Comparison of ENCODE assay signal across 11 mouse cellular contexts in the genomic region with DNA sequence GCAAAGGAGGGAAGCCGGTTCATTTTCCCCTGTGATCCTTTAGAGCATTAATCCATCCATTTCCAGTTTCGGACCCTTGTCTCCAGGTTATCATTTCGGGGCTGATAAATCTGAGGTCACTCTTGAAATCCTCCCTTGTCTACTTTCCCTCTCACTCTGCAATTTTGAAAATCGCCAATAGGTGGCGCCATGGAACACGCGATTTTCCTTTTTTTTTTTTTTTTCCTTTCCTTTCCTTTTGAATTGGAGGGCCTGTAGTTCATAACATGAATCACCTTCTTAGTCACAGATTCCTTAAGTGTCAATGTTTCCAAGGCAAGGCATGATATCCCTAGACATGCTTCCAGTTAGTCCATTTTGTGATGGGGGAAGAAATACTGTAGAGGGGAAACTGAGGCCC. TPM values are rescaled to one million over a fixed set of nuclear protein-coding genes. Genes with fewer than 3 reads are reported as not detected.
A peak's percentile ranks its signal among the peaks of the same experiment; 100 is the strongest.
DNase-seq lines count a peak whose midpoint lies in the region; ATAC-seq and TF ChIP-seq lines count a peak whose summit lies in the region.
"Had no signal": no experiment of that assay in that cellular context is flagged by ENCODE, and none has a peak within 500 bp of the region (broad histone marks: within the 10 kb centered on the region; RNA-seq: fewer than 3 reads in every experiment).

No protein-coding gene starts in this region.

- no peak overlapping the region for H3K27ac ChIP-seq in intestine, postnatal 0 days (ENCODE audit: low read depth, low read length)
- no peak overlapping the region for H3K27ac ChIP-seq in intestine, embryonic 16.5 days (ENCODE audit: low read length)
- H3K27ac ChIP-seq in stomach, postnatal 0 days (replicated peaks) = no peak overlapping the region
- H3K27ac ChIP-seq: heart, embryonic 13.5 days; limb, embryonic 15.5 days had no signal

- H3K9ac ChIP-seq in intestine, postnatal 0 days (ENCODE audit: low read depth, low read length) = no peak overlapping the region
- H3K9ac ChIP-seq in intestine, embryonic 16.5 days (ENCODE audit: low read depth, low read length) = no peak overlapping the region
- H3K9ac ChIP-seq in stomach, postnatal 0 days (ENCODE audit: low read length) = no peak overlapping the region
- H3K9ac ChIP-seq: heart, embryonic 13.5 days; limb, embryonic 15.5 days had no signal

- H3K4me2 ChIP-seq in intestine, postnatal 0 days (replicated peaks; ENCODE audit: low read depth) = no peak overlapping the region
- H3K4me2 ChIP-seq in intestine, embryonic 16.5 days (ENCODE audit: low read depth, low read length) = no peak overlapping the region
- no peak overlapping the region for H3K4me2 ChIP-seq in stomach, postnatal 0 days (replicated peaks; ENCODE audit: low read depth)
- H3K4me2 ChIP-seq: heart, embryonic 13.5 days; limb, embryonic 15.5 days had no signal

- H3K27me3 ChIP-seq in intestine, postnatal 0 days (replicated peaks; ENCODE audit: control insufficient read depth, insufficient read depth, low read length) = peaks cover 15% of the 10 kb centered on the region
- H3K27me3 ChIP-seq in intestine, embryonic 16.5 days (replicated peaks; ENCODE audit: control insufficient read depth, insufficient read depth, low read length) = peaks cover 26% of the 10 kb centered on the region
- peaks cover 4% of the 10 kb centered on the region; the same call in 1 of the 2 replicates for H3K27me3 ChIP-seq in stomach, postnatal 0 days (ENCODE audit: control insufficient read depth, insufficient read depth, low read length)

- peak; percentile 73 for TF ChIP-seq CTCF in intestine, postnatal 0 days (IDR thresholded peaks at IDR 0.05; ENCODE audit: low read depth)
- peak; percentile 73 for TF ChIP-seq CTCF in stomach, postnatal 0 days (IDR thresholded peaks at IDR 0.05; ENCODE audit: low read depth)

- 10% methylated on average over 7 of the region's 7 CpGs for WGBS in intestine, postnatal 0 days
- 11% methylated on average over 7 of the region's 7 CpGs for WGBS in intestine, embryonic 16.5 days
- 11% methylated on average over 7 of the region's 7 CpGs for WGBS in stomach, postnatal 0 days

- no peaks in the 10 kb centered on the region for H3K9me3 ChIP-seq in intestine, postnatal 0 days (ENCODE audit: control insufficient read depth)
- no peaks in the 10 kb centered on the region for H3K9me3 ChIP-seq in intestine, embryonic 16.5 days (ENCODE audit: control insufficient read depth, low read length)
- no peaks in the 10 kb centered on the region for H3K9me3 ChIP-seq in stomach, postnatal 0 days (ENCODE audit: control insufficient read depth, low read length)
- H3K9me3 ChIP-seq: heart, embryonic 13.5 days; limb, embryonic 15.5 days had no signal

- no peaks in the 10 kb centered on the region for H3K36me3 ChIP-seq in intestine, postnatal 0 days (ENCODE audit: control insufficient read depth, insufficient read depth)
- no peaks in the 10 kb centered on the region for H3K36me3 ChIP-seq in intestine, embryonic 16.5 days (ENCODE audit: control insufficient read depth, insufficient read depth, low read length)
- no peaks in the 10 kb centered on the region for H3K36me3 ChIP-seq in stomach, postnatal 0 days (ENCODE audit: control insufficient read depth, insufficient read depth, low read length)
- H3K36me3 ChIP-seq: heart, embryonic 13.5 days; limb, embryonic 15.5 days had no signal

- DNase-seq in adrenal gland, adult 2 months = peak; percentile 7
- DNase-seq in adrenal gland, adult 8-10 months = no peak
- DNase-seq in right cerebral cortex, postnatal 14 days = peak; percentile 62
- DNase-seq in right cerebral cortex, adult 18-20 months = no peak
- no peak for DNase-seq in stomach, postnatal 0 days (ENCODE audit: low spot score)

- TF ChIP-seq EP300 in stomach, postnatal 0 days (optimal IDR thresholded peaks at IDR 0.05) = no peak

- H3K4me3 ChIP-seq in intestine, postnatal 0 days (ENCODE audit: low read depth, low read length) = no peak overlapping the region
- no peak overlapping the region for H3K4me3 ChIP-seq in intestine, embryonic 16.5 days (ENCODE audit: low read length)
- no peak overlapping the region for H3K4me3 ChIP-seq in stomach, postnatal 0 days (ENCODE audit: low read depth, low read length)
- H3K4me3 ChIP-seq: heart, embryonic 13.5 days; limb, embryonic 15.5 days had no signal

- no peak for ATAC-seq in intestine, postnatal 0 days
- no peak for ATAC-seq in intestine, embryonic 16.5 days
- no peak for ATAC-seq in stomach, postnatal 0 days (ENCODE audit: low FRiP score, low TSS enrichment)
- ATAC-seq in frontal cortex, adult (ENCODE audit: low TSS enrichment) = no peak

- H3K4me1 ChIP-seq in intestine, postnatal 0 days (replicated peaks; ENCODE audit: control insufficient read depth, insufficient read depth, low read length) = no peaks in the 10 kb centered on the region
- no peaks in the 10 kb centered on the region for H3K4me1 ChIP-seq in intestine, embryonic 16.5 days (ENCODE audit: control insufficient read depth, insufficient read depth, low read length)
- H3K4me1 ChIP-seq in stomach, postnatal 0 days (replicated peaks; ENCODE audit: control insufficient read depth, insufficient read depth) = no peaks in the 10 kb centered on the region
- H3K4me1 ChIP-seq: heart, embryonic 13.5 days had no signal

RNA-seq across cellular contexts. Expression of a gene that starts 5.8 kb away (rescaled TPM):
- total RNA-seq in adrenal gland, adult 2 months (2021) = 1 to 10 TPM; 4.5 to 6.9 TPM
- 1.3 and 2.3 TPM in 2 replicates for polyA plus RNA-seq in adrenal gland, adult 2 months (2012; rRNA removed)
- 1 to 10 TPM in 3 of 4 experiments, under 1 TPM in 1; 0.46 to 1.7 (median 1.2) TPM for total RNA-seq in adrenal gland, adult 8-10 months (2022)
- polyA plus RNA-seq in intestine, postnatal 0 days (2015; fragmentation: Nextera tagmentation; extraction: Ambion mirVana) = 0.89 and 0.93 TPM in 2 replicates
- 1.2 and 1.5 TPM in 2 replicates for polyA plus RNA-seq in intestine, embryonic 16.5 days (2015; fragmentation: Nextera tagmentation; extraction: Ambion mirVana)
- 1.2 and 1.5 TPM in 2 replicates for polyA plus RNA-seq in stomach, postnatal 0 days (2015; fragmentation: Nextera tagmentation; extraction: Ambion mirVana)
- polyA plus RNA-seq: C2C12 had no signal

Comparison
In these comparisons a context has a peak if more than half of its experiments do, and no peak if none do; other contexts are left out.
1. DNase-seq: peak in adrenal gland, adult 2 months (single experiment) and right cerebral cortex, postnatal 14 days (single experiment); none in adrenal gland, adult 8-10 months (single experiment), right cerebral cortex, adult 18-20 months (single experiment) and stomach, postnatal 0 days (single experiment).